Mouse (Mus musculus): ENCODE results near the gene Mchr1. TPM values are rescaled to one million over a fixed set of nuclear protein-coding genes. Genes with fewer than 3 reads are reported as not detected.
"Not testable (repeated sequence)": the region's sequence is repeated elsewhere in the genome, so short reads cannot be mapped to it uniquely, and the experiment has no call there.

Mchr1 gene
- polyA plus RNA-seq, 1 experiment from 2014 or later: 0.09 TPM

- not testable (repeated sequence) for H3K9me3 ChIP-seq (ENCODE audit: control insufficient read depth, low read length); H3K4me2 ChIP-seq (replicated peaks; ENCODE audit: low read depth, low read length); ATAC-seq (ENCODE audit: low FRiP score); DNase-seq (ENCODE audit: low spot score); H3K36me3 ChIP-seq (ENCODE audit: control insufficient read depth, insufficient read depth, low read length); H3K4me1 ChIP-seq (replicated peaks; ENCODE audit: control insufficient read depth, insufficient read depth, low read length); H3K9ac ChIP-seq (ENCODE audit: low read depth, low read length); H3K27me3 ChIP-seq (ENCODE audit: control insufficient read depth, insufficient read depth, low read length); H3K4me3 ChIP-seq (ENCODE audit: low read depth, low read length); H3K27ac ChIP-seq (ENCODE audit: low read depth, low read length)
- 72% methylated on average over 8 of the region's 8 CpGs for WGBS
Observed at GRCm38 (mm10) chr15:81220051-81220450, 15.2 kb upstream of the Mchr1 start.

GRCm38 (mm10) chr15:81221446-81221845, 13.9 kb upstream of the Mchr1 start:
- 66% methylated on average over 6 of the region's 6 CpGs for WGBS
- no peak for ATAC-seq (ENCODE audit: low FRiP score)

DNA sequence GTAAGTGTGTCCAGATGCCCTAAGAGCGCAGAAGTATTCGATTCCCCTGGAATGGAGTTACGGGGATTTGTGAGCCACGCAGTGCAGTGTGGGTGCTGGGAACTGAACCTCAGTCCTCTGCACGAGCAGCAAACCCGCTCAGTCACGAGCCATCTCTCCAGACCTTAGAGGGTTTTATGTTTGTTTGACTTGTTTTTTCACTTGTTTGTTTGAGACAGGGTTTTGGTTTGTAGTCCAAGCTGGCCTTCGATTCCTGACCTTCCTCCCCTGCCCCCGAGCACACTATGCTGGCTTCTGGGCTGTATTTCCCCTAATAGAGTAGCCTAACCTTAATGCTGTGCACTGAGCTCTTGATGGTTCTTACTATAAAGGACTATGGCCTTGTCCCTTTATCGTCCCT, 10.3 kb upstream of the Mchr1 start:
- H3K4me1 ChIP-seq (replicated peaks; ENCODE audit: control insufficient read depth, insufficient read depth, low read length): no peaks in the 10 kb centered on the region
- no peak overlapping the region for H3K27ac ChIP-seq (ENCODE audit: low read depth, low read length)
- DNase-seq (ENCODE audit: low spot score) (no peak), ATAC-seq (ENCODE audit: low FRiP score) (no peak)
- no peak overlapping the region for H3K4me3 ChIP-seq (ENCODE audit: low read depth, low read length)
- H3K27me3 ChIP-seq (ENCODE audit: control insufficient read depth, insufficient read depth, low read length): no peaks in the 10 kb centered on the region
- no peak overlapping the region for H3K9ac ChIP-seq (ENCODE audit: low read depth, low read length)
- H3K4me2 ChIP-seq (replicated peaks; ENCODE audit: low read depth, low read length): no peak overlapping the region
- no peaks in the 10 kb centered on the region for H3K9me3 ChIP-seq (ENCODE audit: control insufficient read depth, low read length)
- WGBS: 90% methylated on average over 10 of the region's 10 CpGs
- no peaks in the 10 kb centered on the region for H3K36me3 ChIP-seq (ENCODE audit: control insufficient read depth, insufficient read depth, low read length)

More at GRCm38 (mm10) chr15:81221446-81221845, 13.9 kb upstream of the Mchr1 start:
- no peak overlapping the region for H3K9ac ChIP-seq (ENCODE audit: low read depth, low read length)
- no peak for DNase-seq (ENCODE audit: low spot score)
- no peak overlapping the region for H3K4me2 ChIP-seq (replicated peaks; ENCODE audit: low read depth, low read length)
- H3K4me1 ChIP-seq (replicated peaks; ENCODE audit: control insufficient read depth, insufficient read depth, low read length): no peaks in the 10 kb centered on the region
- no peaks in the 10 kb centered on the region for H3K27me3 ChIP-seq (ENCODE audit: control insufficient read depth, insufficient read depth, low read length)
- no peaks in the 10 kb centered on the region for H3K9me3 ChIP-seq (ENCODE audit: control insufficient read depth, low read length)
- H3K4me3 ChIP-seq (ENCODE audit: low read depth, low read length): no peak overlapping the region
- no peaks in the 10 kb centered on the region for H3K36me3 ChIP-seq (ENCODE audit: control insufficient read depth, insufficient read depth, low read length)
- H3K27ac ChIP-seq (ENCODE audit: low read depth, low read length): no peak overlapping the region

DNA sequence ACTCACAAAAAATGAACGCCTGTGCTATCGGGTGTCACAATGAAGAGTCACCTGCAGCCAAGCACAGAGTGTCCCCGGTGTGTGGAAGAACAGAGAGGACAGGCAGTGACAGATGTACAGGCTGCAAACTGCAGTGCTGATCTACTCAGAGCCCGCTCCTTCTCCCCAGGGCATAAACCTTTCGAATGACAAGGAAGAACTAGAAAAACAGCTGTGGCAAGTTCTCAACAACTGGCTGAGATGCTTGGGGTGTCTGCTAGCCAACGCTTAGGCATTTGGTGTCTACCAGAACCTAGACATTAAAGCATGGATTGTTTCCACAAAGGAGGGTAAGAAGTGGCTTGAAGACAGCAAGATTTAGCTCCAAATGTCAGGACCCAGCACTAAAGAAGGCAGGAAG, 9.6 kb upstream of the Mchr1 start:
- Histone ChIP-seq H3K9ac (ENCODE audit: low read depth, low read length) (no peak overlapping the region), H3K36me3 (ENCODE audit: control insufficient read depth, insufficient read depth, low read length) (no peaks in the 10 kb centered on the region), H3K27me3 (ENCODE audit: control insufficient read depth, insufficient read depth, low read length) (no peaks in the 10 kb centered on the region), H3K4me2 (replicated peaks; ENCODE audit: low read depth, low read length) (no peak overlapping the region), H3K9me3 (ENCODE audit: control insufficient read depth, low read length) (no peaks in the 10 kb centered on the region), H3K27ac (ENCODE audit: low read depth, low read length) (no peak overlapping the region), H3K4me3 (ENCODE audit: low read depth, low read length) (no peak overlapping the region), H3K4me1 (replicated peaks; ENCODE audit: control insufficient read depth, insufficient read depth, low read length) (no peaks in the 10 kb centered on the region)
- ATAC-seq (ENCODE audit: low FRiP score) (no peak), DNase-seq (ENCODE audit: low spot score) (no peak)
- 68% methylated on average over 6 of the region's 6 CpGs for WGBS

DNA sequence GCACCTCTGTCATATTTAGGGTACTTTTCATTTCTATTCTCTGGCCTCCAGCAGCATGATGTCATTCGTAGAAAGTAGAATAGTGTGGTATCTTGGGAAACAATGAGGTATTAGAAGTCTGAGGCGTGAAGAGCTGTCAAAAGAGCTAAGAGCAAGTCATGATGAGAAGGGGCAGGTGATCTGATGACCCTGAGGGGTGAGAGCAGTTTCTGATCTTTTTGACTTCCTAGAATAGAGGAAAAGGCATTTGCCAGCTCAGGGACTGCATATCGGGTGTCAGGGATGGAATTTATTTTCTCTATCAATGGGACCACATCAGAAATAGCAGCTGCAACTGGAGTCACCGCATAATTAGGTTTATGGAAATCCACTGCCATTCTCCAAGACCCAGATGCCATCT, 8.5 kb upstream of the Mchr1 start:
- Histone ChIP-seq H3K9ac (ENCODE audit: low read depth, low read length) (no peak overlapping the region), H3K4me1 (replicated peaks; ENCODE audit: control insufficient read depth, insufficient read depth, low read length) (no peaks in the 10 kb centered on the region), H3K4me3 (ENCODE audit: low read depth, low read length) (no peak overlapping the region), H3K4me2 (replicated peaks; ENCODE audit: low read depth, low read length) (no peak overlapping the region), H3K36me3 (ENCODE audit: control insufficient read depth, insufficient read depth, low read length) (no peaks in the 10 kb centered on the region), H3K9me3 (ENCODE audit: control insufficient read depth, low read length) (no peaks in the 10 kb centered on the region), H3K27ac (ENCODE audit: low read depth, low read length) (no peak overlapping the region), H3K27me3 (ENCODE audit: control insufficient read depth, insufficient read depth, low read length) (no peaks in the 10 kb centered on the region)
- no peak for DNase-seq (ENCODE audit: low spot score)
- no peak for ATAC-seq (ENCODE audit: low FRiP score)
- 57% methylated on average over 4 of the region's 4 CpGs for WGBS

- Histone ChIP-seq H3K9ac (ENCODE audit: low read depth, low read length) (no peak overlapping the region), H3K9me3 (ENCODE audit: control insufficient read depth, low read length) (no peaks in the 10 kb centered on the region), H3K4me3 (ENCODE audit: low read depth, low read length) (no peak overlapping the region), H3K27ac (ENCODE audit: low read depth, low read length) (no peak overlapping the region), H3K27me3 (ENCODE audit: control insufficient read depth, insufficient read depth, low read length) (no peaks in the 10 kb centered on the region), H3K4me1 (replicated peaks; ENCODE audit: control insufficient read depth, insufficient read depth, low read length) (no peaks in the 10 kb centered on the region), H3K4me2 (replicated peaks; ENCODE audit: low read depth, low read length) (no peak overlapping the region), H3K36me3 (ENCODE audit: control insufficient read depth, insufficient read depth, low read length) (no peaks in the 10 kb centered on the region)
- WGBS: 90% methylated on average over 3 of the region's 3 CpGs
- ATAC-seq (ENCODE audit: low FRiP score) (no peak), DNase-seq (ENCODE audit: low spot score) (no peak)
Observed at GRCm38 (mm10) chr15:81227275-81227674, 8.0 kb upstream of the Mchr1 start.

- Histone ChIP-seq H3K27me3 (ENCODE audit: control insufficient read depth, insufficient read depth, low read length) (no peaks in the 10 kb centered on the region), H3K27ac (ENCODE audit: low read depth, low read length) (no peak overlapping the region), H3K4me2 (replicated peaks; ENCODE audit: low read depth, low read length) (no peak overlapping the region), H3K9ac (ENCODE audit: low read depth, low read length) (no peak overlapping the region), H3K4me3 (ENCODE audit: low read depth, low read length) (no peak overlapping the region), H3K9me3 (ENCODE audit: control insufficient read depth, low read length) (no peaks in the 10 kb centered on the region), H3K36me3 (ENCODE audit: control insufficient read depth, insufficient read depth, low read length) (no peaks in the 10 kb centered on the region), H3K4me1 (replicated peaks; ENCODE audit: control insufficient read depth, insufficient read depth, low read length) (no peaks in the 10 kb centered on the region)
- 93% methylated on average over 3 of the region's 3 CpGs for WGBS
- DNase-seq (ENCODE audit: low spot score): no peak
- no peak for ATAC-seq (ENCODE audit: low FRiP score)
Observed at GRCm38 (mm10) chr15:81228258-81228657, 7.0 kb upstream of the Mchr1 start.

- DNase-seq (ENCODE audit: low spot score): no peak
- Histone ChIP-seq H3K4me1 (replicated peaks; ENCODE audit: control insufficient read depth, insufficient read depth, low read length) (no peaks in the 10 kb centered on the region), H3K36me3 (ENCODE audit: control insufficient read depth, insufficient read depth, low read length) (no peaks in the 10 kb centered on the region), H3K9ac (ENCODE audit: low read depth, low read length) (no peak overlapping the region), H3K4me3 (ENCODE audit: low read depth, low read length) (no peak overlapping the region), H3K9me3 (ENCODE audit: control insufficient read depth, low read length) (no peaks in the 10 kb centered on the region), H3K27me3 (ENCODE audit: control insufficient read depth, insufficient read depth, low read length) (no peaks in the 10 kb centered on the region), H3K4me2 (replicated peaks; ENCODE audit: low read depth, low read length) (no peak overlapping the region), H3K27ac (ENCODE audit: low read depth, low read length) (no peak overlapping the region)
- WGBS: 86% methylated on average over 3 of the region's 3 CpGs
- no peak for ATAC-seq (ENCODE audit: low FRiP score)
Observed at GRCm38 (mm10) chr15:81229791-81230190, 5.5 kb upstream of the Mchr1 start.

- 86% methylated on average over 7 of the region's 7 CpGs for WGBS
- ATAC-seq (ENCODE audit: low FRiP score): no peak
Observed at GRCm38 (mm10) chr15:81231325-81231724, 4.0 kb upstream of the Mchr1 start.

More at GRCm38 (mm10) chr15:81231325-81231724, 4.0 kb upstream of the Mchr1 start:
- no peak overlapping the region for H3K9ac ChIP-seq (ENCODE audit: low read depth, low read length)
- H3K4me3 ChIP-seq (ENCODE audit: low read depth, low read length): no peak overlapping the region
- peaks cover 2% of the 10 kb centered on the region; the same call in 1 of the 2 replicates for H3K4me1 ChIP-seq (replicated peaks; ENCODE audit: control insufficient read depth, insufficient read depth, low read length)
- H3K27ac ChIP-seq (ENCODE audit: low read depth, low read length): no peak overlapping the region
- no peaks in the 10 kb centered on the region for H3K9me3 ChIP-seq (ENCODE audit: control insufficient read depth, low read length)
- no peaks in the 10 kb centered on the region for H3K36me3 ChIP-seq (ENCODE audit: control insufficient read depth, insufficient read depth, low read length)
- no peak for DNase-seq (ENCODE audit: low spot score)
- H3K27me3 ChIP-seq (ENCODE audit: control insufficient read depth, insufficient read depth, low read length): no peaks in the 10 kb centered on the region; the same call in 1 of the 2 replicates
- H3K4me2 ChIP-seq (replicated peaks; ENCODE audit: low read depth, low read length): no peak overlapping the region
